Mouse (Mus musculus): ENCODE results near the gene Cmah.

Cmah gene

DNA sequence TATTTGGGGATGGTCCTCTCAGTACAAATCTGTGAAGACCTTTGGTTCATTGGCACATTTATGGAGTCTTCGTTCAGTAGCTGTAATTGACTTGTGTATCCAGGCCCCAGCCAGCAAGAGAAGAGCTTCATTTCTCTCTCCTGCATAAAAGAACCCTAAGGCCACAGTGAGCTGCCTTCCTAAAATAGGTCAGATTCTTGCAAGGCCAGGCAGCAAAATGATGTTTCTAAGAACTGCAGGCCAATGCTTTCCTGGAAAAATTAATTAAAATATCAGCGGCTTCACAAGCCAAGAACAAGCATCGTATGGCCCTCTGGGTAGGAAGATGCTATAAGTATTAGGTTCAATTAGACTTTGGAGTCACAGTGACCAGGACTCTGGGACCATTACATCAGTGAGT, 156.5 kb downstream of the Cmah start:
- no peak for DNase-seq (ENCODE audit: low spot score in 2 of 2)

DNA sequence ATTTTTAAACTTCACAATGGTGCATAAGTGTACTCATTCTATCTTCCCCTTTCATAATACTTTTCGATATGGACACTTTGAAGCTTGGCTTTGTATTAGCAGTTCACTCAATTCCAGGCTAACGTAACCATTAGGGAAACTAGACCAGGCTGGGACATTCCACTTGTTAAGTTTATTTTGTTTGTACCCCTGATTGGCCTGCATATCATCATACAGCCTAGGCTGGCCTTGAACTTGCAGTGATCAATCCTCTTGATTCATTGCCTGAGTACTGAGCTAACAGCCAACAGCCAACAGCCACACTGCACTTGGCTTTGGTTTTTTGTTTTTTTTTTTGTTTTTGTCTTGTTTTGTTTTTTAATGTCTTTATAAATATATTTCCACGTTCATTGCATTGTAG, 157.6 kb downstream of the Cmah start:
- DNase-seq (ENCODE audit: low spot score in 2 of 2): no peak

DNA sequence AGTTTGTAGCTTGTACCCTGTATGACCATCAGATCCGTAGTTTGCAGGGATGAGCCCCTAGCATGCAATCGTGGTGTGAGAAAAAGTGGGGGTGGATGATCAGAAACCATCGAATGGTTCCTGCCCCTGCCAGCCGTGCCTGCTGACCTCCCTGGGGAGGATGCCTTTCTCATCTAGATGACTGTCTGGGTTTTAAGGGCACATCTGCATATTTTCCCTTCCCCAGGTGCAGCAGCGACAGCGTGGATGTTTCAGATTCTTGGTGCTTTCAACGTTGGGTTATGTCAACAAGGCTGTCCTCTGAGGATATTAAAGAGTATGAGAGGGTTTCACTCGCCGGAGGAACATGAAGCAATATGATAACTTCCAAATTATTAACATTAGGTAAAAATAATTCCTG, 158.8 kb downstream of the Cmah start:
- DNase-seq (ENCODE audit: low spot score in 2 of 2): no peak

DNA sequence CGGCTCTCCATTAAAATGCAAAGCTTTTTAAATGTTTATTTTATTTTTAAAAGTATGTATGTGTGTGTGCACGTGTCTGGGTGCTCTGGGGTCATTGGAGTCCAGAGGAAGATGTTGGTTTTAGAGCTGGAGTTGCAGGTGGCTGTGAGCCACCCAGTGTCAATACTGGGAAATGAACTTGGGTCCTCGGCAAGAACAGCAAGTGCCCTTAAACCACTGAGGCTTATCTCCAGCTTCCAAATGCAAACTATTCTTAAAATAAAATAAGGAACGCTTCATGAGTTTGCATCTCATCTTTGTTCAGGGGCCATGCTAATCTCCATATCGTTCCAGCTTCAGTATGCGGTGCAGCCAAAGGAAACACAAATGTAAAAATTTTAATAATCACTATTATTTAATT, 159.2 kb downstream of the Cmah start:
- DNase-seq (ENCODE audit: low spot score in 2 of 2): no peak

DNA sequence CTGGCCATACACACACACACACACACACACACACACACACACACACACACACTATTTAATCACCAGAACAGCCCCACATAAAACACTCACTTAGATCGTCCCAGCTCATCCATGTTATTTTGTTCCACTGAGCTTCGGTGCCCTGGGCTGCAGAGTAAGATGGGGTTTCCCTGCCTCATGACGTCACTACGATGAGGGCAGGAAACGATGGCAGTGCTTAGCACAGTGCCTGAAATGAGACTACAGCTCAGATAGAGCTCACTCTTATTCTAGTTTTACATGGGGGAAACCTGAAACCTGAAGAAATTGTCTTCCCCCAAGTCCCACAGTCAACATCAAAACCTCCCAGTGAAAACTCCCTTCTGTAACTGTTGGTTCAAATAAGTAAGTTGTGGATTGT, 159.9 kb downstream of the Cmah start:
- DNase-seq (ENCODE audit: low spot score in 2 of 2): no peak

DNA sequence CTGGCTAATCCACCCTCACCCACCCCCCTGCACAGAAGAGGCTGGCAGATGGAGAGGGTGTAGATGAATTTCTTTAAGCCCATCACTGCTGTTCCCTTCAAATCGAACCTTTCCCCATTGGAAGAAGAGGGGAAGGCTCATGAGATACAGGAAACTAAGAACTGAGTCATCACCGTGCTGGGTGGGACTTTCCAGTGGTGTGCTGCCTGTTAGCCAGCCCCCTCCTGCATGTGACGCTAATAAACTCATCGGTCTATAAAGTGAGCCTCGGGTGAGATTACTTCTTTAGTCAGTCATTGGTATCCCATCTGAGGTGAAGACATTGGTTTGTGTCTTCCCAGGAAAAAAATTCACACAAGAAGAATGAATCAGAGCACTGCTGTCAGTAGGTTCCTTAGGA, 160.3 kb downstream of the Cmah start:
- no peak for DNase-seq (ENCODE audit: low spot score in 2 of 2)

DNA sequence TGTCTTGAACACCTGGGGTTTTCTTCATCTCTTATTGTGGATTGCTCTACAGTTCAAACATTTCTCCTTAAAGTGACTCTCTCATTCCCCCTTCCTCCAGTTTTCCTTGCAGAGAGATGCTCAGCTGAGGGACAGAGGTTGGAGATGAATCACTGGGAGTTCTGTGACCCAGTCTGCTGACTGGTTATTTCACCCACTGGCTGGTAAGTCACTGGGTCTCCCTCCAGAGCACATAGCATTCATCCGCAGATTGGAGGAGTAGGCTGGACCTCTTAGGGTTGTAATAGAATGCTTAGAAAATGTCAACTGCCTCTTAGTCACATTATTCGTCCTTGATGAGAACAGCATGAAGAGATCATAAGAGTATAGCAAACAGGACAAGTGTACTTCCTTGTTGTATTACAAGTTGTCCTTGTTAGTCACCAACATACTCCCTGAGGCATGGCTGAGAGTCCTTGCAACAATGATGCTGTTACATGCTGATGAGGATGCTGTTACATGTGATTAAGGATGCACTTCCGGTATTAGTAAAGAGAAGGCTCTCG, 161.4 kb downstream of the Cmah start:
- no peak for DNase-seq (ENCODE audit: low spot score in 2 of 2)

DNA sequence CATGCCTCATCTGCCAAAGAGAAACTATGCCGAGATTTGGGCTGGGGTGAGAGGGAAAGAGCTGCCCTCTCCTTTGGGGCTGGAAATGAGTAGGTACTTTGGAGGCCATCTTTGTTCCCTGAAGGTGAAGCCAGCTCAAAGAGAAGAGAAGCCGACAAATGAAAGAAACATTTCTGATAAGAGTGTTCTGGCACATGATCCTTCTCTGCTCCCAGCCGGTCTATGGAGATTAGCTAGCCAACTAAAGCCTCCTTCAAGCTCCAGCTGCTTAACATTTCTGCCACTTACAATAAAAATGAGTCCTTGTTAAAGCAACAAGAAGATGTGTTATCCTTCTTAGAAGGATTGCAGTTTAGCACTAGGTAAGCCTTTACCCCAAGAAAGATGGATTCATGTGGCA, 162.3 kb downstream of the Cmah start:
- no peak for DNase-seq (ENCODE audit: low spot score in 2 of 2)

DNA sequence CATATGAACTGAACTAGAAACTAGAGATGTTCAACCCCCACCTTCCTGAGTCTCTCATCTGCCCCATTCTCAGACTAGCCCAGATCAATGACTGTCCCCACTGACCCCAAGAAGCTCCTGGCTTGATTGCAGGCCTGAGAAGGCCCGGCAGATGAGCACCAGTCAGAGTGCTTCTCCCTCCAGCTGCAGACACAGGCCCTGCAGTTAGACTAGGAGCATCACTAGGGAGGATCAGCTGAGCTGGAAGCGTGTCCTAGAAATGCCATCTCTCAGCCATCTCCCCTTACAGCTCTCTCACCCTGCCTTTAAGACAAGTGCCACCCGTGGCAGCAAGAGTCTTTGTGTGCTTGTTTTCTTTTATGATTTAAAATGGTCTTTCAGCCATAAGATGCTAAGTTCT, 162.8 kb downstream of the Cmah start:
- DNase-seq (ENCODE audit: low spot score in 2 of 2): no peak

DNA sequence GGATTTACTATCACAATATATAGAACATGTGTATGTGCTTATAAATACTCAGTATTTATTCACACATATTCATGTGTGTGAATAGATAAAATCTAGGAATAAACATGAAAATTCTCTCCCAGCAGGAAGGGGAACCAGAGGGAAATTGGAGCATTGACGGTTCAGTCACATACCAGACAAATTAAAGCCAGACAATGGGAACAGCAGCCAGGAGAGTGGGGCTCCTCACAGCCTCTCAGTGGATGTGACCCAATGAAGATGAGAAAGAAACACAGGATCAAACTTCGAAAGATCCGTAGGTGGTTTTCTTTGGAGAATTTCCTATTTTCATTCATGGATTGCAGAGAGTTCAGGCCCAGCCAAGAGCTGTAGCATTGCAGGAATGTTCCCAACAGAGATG, 163.9 kb downstream of the Cmah start:
- no peak for DNase-seq (ENCODE audit: low spot score in 2 of 2)

DNA sequence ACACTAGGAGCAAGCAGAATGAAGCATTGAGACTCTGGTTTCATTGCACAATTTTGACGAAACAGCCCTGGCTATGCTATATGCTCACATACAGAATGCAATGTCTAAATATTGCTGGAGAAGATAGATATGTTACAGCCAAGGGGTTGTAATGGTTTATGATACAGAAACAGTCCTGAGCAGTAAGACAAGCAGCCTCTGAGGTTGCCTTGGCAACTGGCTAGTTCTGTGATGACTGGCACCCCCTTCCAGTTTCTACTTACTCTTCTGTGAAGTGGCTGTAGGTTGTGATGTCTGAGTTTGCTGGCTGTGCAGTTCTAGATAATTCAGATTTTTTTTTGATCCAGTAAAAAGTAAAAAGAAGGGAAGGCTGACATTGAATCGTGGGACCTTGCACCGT, 166.6 kb downstream of the Cmah start:
- no peak for DNase-seq (ENCODE audit: low spot score in 2 of 2)

DNA sequence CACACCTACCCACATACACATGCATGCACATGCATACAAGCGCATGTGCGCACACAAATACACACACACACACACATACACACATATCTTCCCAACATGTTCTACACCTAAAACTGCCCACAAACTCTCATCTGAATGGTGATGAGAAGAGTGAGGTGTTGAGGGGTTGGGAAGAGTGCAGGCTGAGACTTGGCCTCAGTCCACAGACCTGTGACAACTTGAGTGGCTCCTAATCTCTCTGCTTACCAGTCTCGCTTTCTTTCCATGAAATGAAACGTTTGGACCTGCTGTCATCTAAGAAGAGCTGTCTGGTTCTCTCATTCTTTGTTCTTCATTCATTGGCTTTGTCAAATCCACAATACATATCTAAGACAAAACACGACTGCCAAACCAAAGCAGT, 169.1 kb downstream of the Cmah start:
- no peak for DNase-seq (ENCODE audit: low spot score in 2 of 2)

DNA sequence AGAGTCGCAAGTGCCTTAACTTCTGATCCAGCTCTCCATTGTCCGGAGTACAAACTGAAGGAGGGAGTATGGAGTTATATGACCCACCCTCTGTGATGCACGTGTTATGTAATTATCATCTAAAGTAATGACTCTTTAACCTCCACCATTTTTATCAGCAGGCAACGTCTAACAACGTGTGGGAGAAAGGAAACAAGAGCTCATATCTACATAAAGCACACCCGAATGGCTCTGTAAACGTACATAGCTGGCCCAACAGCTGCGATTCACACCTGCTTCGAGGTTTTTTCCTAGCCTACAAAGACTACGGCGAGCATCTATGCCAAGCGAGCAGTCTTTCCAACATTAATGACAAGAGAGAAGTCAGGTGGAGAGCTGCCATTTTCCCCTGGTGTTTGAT, 169.8 kb downstream of the Cmah start:
- no peak for DNase-seq (ENCODE audit: low spot score in 2 of 2)

DNA sequence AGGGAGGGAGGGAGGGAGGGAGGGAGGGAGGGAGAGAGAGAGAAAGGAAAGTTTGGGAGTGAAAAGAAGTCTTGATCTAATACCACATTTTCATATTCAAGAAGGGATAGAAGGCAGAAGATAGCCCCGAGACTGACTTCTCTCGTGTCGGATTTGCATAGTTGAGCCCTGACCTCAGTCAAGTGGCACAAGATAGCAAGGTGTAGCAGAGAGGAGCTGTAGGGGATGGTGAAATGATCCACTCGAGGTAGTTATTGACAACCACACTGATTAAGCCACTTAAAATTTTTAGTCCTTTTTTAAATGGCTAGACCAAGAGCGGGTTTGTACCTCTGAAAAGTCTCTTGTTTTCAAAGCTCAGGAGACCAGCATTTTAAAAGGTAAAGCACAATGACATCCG, 171.1 kb downstream of the Cmah start:
- no peak for DNase-seq (ENCODE audit: low spot score in 2 of 2)

DNA sequence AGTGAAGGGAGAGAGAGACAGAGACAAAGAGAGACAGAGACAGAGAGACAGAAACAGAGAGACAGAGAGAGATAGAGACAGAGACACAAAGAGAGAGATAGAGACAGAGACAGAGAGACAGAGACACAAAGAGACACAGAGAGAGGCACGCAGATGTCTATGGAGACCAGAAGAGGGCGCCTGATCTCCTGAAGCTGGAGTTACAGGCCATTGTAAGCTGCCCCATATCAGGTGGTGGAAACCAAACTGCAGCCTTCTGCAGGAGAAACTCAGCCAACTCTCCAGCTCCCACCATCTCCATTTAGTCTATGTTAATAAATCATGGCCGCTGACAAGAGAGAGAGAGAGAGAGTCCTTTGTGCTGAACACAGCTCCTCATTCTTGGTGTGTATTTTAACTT, 172.3 kb downstream of the Cmah start:
- no peak for DNase-seq (ENCODE audit: low spot score in 2 of 2)

DNA sequence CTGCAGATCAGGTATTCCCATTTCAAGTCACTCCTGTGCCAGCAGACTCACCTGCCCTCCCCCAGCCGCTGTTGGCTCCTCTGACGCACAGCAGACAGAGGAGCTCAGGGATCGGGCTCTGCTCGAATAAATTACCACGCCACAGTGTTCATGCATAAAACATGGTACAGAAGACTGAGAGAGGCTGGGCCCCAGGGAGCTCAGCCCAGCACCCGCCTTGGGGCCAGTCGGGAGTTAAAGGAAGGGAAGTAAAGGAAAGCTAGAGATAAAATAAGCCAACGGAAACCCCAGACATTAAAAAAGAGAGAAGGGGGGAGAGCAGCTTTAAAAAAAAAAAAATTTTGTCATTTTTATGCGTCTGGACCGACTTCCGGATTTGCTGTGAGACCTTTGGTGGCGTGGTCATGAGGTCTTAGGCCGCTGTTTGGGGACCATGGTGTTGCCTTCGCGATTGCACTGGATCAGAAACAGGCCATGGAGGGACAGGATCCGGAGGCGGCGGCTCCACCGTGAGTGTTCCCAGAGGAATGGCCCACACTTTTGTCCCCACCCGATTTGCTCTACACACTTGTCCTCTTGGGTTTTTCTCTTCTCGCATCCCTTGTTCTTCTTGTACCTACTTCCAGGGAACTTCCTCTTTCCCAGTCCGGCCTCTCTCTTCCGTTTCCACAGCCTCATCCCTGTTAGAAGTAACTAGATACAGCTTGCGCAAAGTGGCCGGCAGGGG, 174.1 kb downstream of the Cmah start:
- DNase-seq (ENCODE audit: low spot score in 2 of 2): no peak

DNA sequence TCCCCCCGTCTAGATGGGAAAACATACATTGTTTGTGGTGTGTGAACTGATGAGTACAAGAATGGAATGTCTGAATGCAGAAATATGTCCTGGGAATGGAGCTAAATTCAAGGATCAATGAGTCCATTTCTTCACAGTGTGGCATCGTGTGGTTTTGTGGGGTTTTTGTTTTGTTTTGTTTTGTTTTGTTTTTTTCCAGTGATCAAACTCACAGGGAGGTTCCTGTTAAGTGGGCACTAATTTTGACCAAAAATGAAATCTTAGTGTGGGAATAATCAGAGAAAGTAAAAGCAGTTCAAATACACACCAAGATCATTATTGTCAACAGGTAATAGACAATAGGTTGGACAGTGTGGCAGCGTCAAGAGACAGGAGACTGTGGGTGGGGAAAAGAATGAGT, 174.7 kb downstream of the Cmah start:
- no peak for DNase-seq (ENCODE audit: low spot score in 2 of 2)

DNA sequence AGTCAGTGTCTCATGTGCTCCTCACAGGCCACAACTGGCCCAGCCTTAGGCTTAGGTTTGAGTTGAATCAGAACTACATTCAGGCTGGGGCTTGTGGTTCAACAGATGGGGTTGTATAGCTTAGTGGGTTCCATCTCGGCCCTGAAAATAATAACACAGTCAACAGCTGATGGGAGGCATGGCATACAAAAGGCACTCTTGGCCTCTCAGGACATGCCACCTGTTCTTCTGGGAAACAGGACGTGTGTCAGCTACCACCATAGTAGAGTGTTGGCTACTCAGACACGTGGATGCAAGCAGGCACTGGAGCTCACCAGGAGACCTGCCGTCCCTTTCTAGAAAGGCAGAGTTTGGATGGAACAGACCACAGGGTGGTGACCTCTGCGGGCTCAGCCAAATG, 178.6 kb downstream of the Cmah start:
- no peak for DNase-seq (ENCODE audit: low spot score in 2 of 2)

DNA sequence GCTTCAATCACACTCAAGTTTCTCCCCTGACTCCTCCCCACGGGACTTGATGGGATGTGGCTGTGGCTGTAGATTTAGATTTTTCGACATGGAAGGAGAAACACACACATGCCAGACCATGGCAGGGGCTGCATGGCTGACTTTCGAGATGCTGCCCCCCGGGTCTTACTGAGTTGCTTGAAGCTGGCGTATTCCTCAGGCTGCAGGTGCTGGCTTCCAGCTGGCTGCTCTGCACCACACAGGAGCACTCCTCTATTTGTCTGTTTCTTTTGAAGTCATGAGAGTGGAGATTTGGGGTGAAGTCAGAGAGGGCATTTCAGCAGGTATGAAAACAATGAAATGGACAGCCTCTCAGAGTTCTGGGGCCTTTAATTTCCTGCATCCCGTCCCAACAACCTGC, 180.0 kb downstream of the Cmah start:
- DNase-seq (ENCODE audit: low spot score in 2 of 2): no peak

DNA sequence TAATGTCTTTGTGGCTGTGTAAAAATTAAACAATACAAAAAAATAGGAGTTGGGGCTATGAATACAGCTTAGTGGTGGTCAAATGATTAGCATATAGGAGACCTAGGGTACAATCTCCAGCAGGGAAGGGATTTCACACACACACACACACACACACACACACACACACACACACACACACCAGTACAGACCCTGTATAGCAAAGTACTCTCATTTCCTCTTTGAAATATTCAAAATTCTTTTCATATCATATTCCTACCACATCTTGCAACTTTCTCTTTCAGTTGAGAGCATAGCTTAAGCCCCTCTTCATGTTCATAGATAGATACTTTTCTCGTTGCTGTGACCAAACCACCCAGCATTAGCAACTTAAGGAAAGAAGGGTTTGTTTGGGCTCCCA, 181.7 kb downstream of the Cmah start:
- no peak for DNase-seq (ENCODE audit: low spot score in 2 of 2)

DNA sequence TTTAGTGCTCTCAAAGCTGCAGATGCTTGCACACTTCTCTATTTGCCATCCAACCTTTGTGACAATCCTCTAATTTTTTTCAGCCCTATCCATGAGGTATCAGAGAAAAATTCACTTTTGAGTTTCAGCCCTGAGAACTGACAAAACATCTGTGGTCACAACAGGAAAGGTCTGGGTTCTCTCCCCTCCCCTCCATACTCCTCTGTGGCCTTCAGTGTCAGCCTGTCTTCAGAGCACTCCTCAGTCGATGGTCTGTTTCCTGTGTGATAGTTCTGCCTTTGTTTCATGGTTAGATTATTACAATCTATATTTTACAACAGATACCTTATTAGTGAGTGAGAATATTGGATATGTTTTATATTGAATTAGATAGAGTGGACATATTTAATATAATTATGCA, 184.2 kb downstream of the Cmah start:
- DNase-seq (ENCODE audit: low spot score in 2 of 2): no peak

DNA sequence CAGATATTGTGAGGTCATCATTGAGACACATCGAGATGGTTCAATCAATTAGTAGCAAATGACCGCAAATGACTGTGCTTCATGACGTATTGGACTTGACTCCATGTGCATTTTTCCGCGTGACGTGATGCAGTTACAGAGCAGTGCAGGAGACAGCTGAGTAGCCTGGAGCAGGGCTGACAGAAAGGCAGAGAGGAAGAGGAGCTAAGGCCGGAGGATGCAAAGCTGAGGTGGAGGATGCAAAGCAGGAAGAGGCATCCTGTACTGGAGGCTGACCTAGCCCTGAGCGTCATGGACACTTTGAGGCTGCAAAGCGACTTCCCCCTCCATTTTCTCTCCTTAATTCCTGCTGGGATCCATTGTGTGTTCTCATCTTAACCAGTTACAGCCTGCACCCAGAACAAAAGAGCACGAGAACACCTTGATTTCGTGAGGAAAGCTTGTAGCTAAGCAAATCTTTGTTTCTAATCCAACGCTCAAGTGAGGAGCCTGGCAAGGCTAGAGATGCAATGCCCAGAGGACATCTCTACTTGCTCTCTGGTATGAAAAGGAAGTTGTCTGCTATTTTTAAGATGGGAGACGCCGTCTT, 184.8 kb downstream of the Cmah start:
- DNase-seq (ENCODE audit: low spot score in 2 of 2): no peak

DNA sequence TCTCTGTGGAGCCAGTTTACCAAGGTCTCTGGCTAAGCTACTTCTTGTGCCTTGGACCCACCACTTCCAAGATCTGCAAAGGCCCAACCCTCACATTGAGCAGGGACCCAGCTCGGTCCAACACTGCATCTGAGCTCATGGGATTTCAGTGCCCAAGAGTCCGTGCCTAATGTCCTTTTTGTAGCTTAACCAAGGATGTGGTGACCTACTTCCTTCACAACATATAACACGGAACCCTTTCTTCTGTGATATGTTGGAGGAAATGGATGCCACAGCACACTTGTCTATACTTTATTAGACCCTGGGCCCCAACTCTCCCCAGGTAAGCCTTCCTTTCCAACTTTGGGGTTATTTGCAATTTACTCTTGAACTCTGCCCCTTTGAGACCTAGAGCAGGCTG, 186.5 kb downstream of the Cmah start:
- no peak for DNase-seq (ENCODE audit: low spot score in 2 of 2)
